8 mouse cellular contexts compared by ENCODE assay signal in the genomic region with DNA sequence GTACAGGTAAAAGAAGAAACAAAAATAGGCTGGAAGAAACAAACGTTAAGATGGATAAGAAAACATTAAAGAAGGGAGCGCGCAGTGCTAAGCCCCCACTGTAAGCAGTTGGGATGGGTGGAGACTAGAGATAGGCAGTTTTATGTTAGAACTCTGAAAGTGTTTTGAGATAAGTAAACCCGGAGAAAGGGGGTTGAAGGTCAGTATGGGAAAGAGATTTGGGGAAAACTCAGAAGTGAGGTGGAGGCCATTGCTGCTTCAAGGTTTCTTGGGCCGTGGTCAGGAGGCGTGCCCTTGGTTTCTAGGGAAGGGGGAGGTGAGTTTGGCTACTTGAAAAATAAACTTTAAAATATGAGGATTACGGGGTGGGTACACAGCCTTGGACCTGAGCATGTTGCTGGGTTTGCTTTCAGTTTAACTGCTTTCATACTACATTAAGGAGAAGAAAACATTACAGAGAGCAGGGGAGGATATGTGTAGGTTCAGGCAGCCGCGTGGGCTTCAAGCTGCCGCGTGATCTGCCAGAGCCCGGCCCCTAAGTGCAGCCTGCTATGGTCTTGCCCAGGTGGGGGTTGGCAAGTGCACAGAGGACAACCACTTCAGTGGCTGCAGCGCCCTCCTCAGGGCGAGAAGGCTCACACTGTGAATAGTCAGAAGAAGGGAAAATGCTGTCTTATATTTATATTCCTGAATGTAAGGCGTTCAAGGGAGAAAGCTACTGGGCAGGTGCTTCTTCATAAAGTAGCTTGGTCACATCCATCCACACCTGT. TPM values are rescaled to one million over a fixed set of nuclear protein-coding genes. Genes with fewer than 3 reads are reported as not detected.
DNase-seq lines count a peak whose midpoint lies in the region.

No protein-coding gene starts in this region.

- no peak overlapping the region for H3K4me3 ChIP-seq in midbrain, embryonic 10.5 days

- no peaks in the 10 kb centered on the region for H3K36me3 ChIP-seq in midbrain, embryonic 10.5 days

- intact Hi-C loops in left cerebral cortex, postnatal 36 days (cut with DNase I) = no loop called here

- H3K27me3 ChIP-seq in midbrain, embryonic 10.5 days (ENCODE audit: low read depth, poor library complexity, severe bottlenecking) = no peaks in the 10 kb centered on the region

- no peak overlapping the region for H3K27ac ChIP-seq in midbrain, embryonic 10.5 days (replicated peaks)

- WGBS in midbrain, embryonic 10.5 days = 72% methylated on average over 15 of the region's 15 CpGs

- H3K4me1 ChIP-seq in midbrain, embryonic 10.5 days = no peaks in the 10 kb centered on the region

- no peaks in the 10 kb centered on the region for H3K9me3 ChIP-seq in midbrain, embryonic 10.5 days (replicated peaks)

- peak; percentile 27 for DNase-seq in kidney, postnatal 10 days
- DNase-seq in kidney, postnatal 14 days = no peak
- DNase-seq in adrenal gland, postnatal 14 days = peak; percentile 83
- DNase-seq in left cerebral cortex, postnatal 36 days (ENCODE audit: low spot score in 2 of 2) = peak; percentile 32 to 43
- peak; percentile 42 to 46 for DNase-seq in right cerebral cortex, postnatal 10 days (ENCODE audit: low spot score in 2 of 2)
- DNase-seq in c-Kit-positive CD71-positive TER-119-positive erythroid progenitor cells, embryonic 14.5 days (ENCODE audit: low spot score) = no peak
- DNase-seq in midbrain, embryonic 10.5 days (ENCODE audit: low spot score) = no peak
- no peak for DNase-seq in cerebellum, adult 18-20 months

RNA-seq across cellular contexts. Expression of a gene that starts 3.4 kb away (rescaled TPM):
- not detected in 2 replicates for total RNA-seq in adrenal gland, postnatal 14 days (2021)
- total RNA-seq in left cerebral cortex, postnatal 36 days (2021) = not detected
- 0.30 and 0.39 TPM in 2 replicates for polyA plus RNA-seq in midbrain, embryonic 10.5 days (2016; fragmentation: Nextera tagmentation; extraction: Ambion mirVana)

RNA-seq across cellular contexts. Expression of a gene that starts 41.7 kb away (rescaled TPM):
- total RNA-seq in adrenal gland, postnatal 14 days (2021) = 129 and 135 TPM in 2 replicates
- 100 to 1,000 TPM; 189 to 197 TPM for total RNA-seq in left cerebral cortex, postnatal 36 days (2021)
- 111 and 116 TPM in 2 replicates for polyA plus RNA-seq in midbrain, embryonic 10.5 days (2016; fragmentation: Nextera tagmentation; extraction: Ambion mirVana)

RNA-seq across cellular contexts. Expression of a gene that starts 48.3 kb away (rescaled TPM):
- total RNA-seq in adrenal gland, postnatal 14 days (2021) = 36.9 and 40.8 TPM in 2 replicates
- 10 to 100 TPM; 83.9 to 86.9 TPM for total RNA-seq in left cerebral cortex, postnatal 36 days (2021)
- 29.6 and 36.0 TPM in 2 replicates for polyA plus RNA-seq in midbrain, embryonic 10.5 days (2016; fragmentation: Nextera tagmentation; extraction: Ambion mirVana)

RNA-seq across cellular contexts. Expression of a gene that starts 54.2 kb away (rescaled TPM):
- 86.3 and 87.7 TPM in 2 replicates for total RNA-seq in adrenal gland, postnatal 14 days (2021)
- 100 to 1,000 TPM; 207 to 218 TPM for total RNA-seq in left cerebral cortex, postnatal 36 days (2021)
- 68.5 and 78.2 TPM in 2 replicates for polyA plus RNA-seq in midbrain, embryonic 10.5 days (2016; fragmentation: Nextera tagmentation; extraction: Ambion mirVana)

Comparison
In these comparisons a context has a peak if more than half of its experiments do, and no peak if none do; other contexts are left out.
1. DNase-seq: peak in kidney, postnatal 10 days (single experiment), adrenal gland, postnatal 14 days (single experiment), left cerebral cortex, postnatal 36 days (2 of 2) and right cerebral cortex, postnatal 10 days (2 of 2); none in kidney, postnatal 14 days (single experiment), c-Kit-positive CD71-positive TER-119-positive erythroid progenitor cells, embryonic 14.5 days (single experiment), midbrain, embryonic 10.5 days (single experiment) and cerebellum, adult 18-20 months (0 of 2).